Mouse (Mus musculus) liver, embryonic 14.5 days (tissue): ENCODE results near the gene Kctd11. TPM values are rescaled to one million over a fixed set of nuclear protein-coding genes. Genes with fewer than 3 reads are reported as not detected.

Source experiments
- ATAC-seq: fragments of 200-750 bp; cut with Nextera tagmentation; 2 replicates; pipeline ENCODE4 v1.8.0; 2017; ENCODE audit warnings: moderate number of reproducible peaks, mild to moderate bottlenecking, moderate library complexity; ENCODE audit not compliant: insufficient read depth
- DNase-seq, 3 experiments: peaks; one replicate each; pipeline ENCODE4 v3.0.0-alpha.2; 2012 to 2013; ENCODE audit warnings: low read depth in 3 of 3, low spot score in 3 of 3
- H3K27ac ChIP-seq: fragments of 300-500 bp; sonication (generic); 2 replicates; pipeline ENCODE4 v1.5.1; 2014; ENCODE audit warnings: moderate library complexity, mild to moderate bottlenecking, control low read depth, inconsistent platforms
- H3K27me3 ChIP-seq: fragments of 300-500 bp; sonication (generic); 2 replicates; pipeline ENCODE4 v1.6.1; 2014; ENCODE audit warnings: mild to moderate bottlenecking, low read length, moderate library complexity; ENCODE audit not compliant: control insufficient read depth, insufficient read depth
- H3K36me3 ChIP-seq: fragments of 300-500 bp; sonication (generic); replicated peaks from 2 replicates; pipeline ENCODE4 v1.6.1; 2014; ENCODE audit warnings: low read depth; ENCODE audit not compliant: control insufficient read depth, insufficient read depth
- H3K4me1 ChIP-seq, 2 experiments: fragments of 200-500 bp in 1 of 2; fragments of 300-500 bp in 1 of 2; sonication (generic) in 1 of 2; replicated peaks; 2 replicates each; pipeline ENCODE4 v1.6.1; 2012 to 2014; ENCODE audit warnings: antibody characterized with exemption in 1 of 2, inconsistent platforms in 1 of 2, low read length in 1 of 2; ENCODE audit not compliant: control insufficient read depth in 2 of 2, insufficient read depth in 2 of 2
- H3K4me2 ChIP-seq: fragments of 300-500 bp; sonication (generic); 2 replicates; pipeline ENCODE4 v1.6.1; 2014; ENCODE audit warnings: low read depth, mild to moderate bottlenecking, control low read depth, moderate library complexity
- H3K4me3 ChIP-seq, 2 experiments: fragments of 200-500 bp in 1 of 2; fragments of 300-500 bp in 1 of 2; sonication (generic) in 1 of 2; 2 replicates each; pipeline ENCODE4 v1.5.1; 2012 to 2014; ENCODE audit warnings: low read depth in 2 of 2, low read length in 2 of 2, mild to moderate bottlenecking in 2 of 2, control low read depth in 1 of 2, inconsistent platforms in 1 of 2, moderate library complexity in 1 of 2; ENCODE audit not compliant: insufficient read depth in 1 of 2
- H3K9ac ChIP-seq: fragments of 300-500 bp; sonication (generic); replicated peaks from 2 replicates; pipeline ENCODE4 v1.6.1; 2014; ENCODE audit warnings: mild to moderate bottlenecking, control low read depth, moderate library complexity
- H3K9me3 ChIP-seq: fragments of 300-500 bp; sonication (generic); 2 replicates; pipeline ENCODE4 v1.6.1; 2016; ENCODE audit warnings: low read length, mixed read lengths; ENCODE audit not compliant: control insufficient read depth
- CTCF ChIP-seq: IDR thresholded peaks from 2 replicates; pipeline ENCODE4 v1.5.1; 2016; ENCODE audit warnings: antibody characterized with exemption, low read depth, control low read depth
- EP300 ChIP-seq: IDR thresholded peaks from 2 replicates; pipeline ENCODE4 v1.6.1; 2016; ENCODE audit warnings: antibody characterized with exemption, low read depth
- WGBS: fragments of 180-500 bp; shearing (Covaris S2); extraction: QIAGEN DNeasy Blood & Tissue Kit; methylation state at CpG from one replicate; pipeline ENCODE4 v1.1.7; 2014; ENCODE audit not compliant: insufficient replicate concordance; 5-methylcytosine and 5-hydroxymethylcytosine counted together
- polyA plus RNA-seq, 2 experiments: library from polyadenylated mRNA; depleted of rRNA in 1 of 2; stranded (reverse) in 1 of 2; unstranded in 1 of 2; fragments of >200 nt; fragmentation: Nextera tagmentation in 1 of 2; extraction: Ambion mirVana in 1 of 2; gene quantifications; 2 replicates each; pipeline versions ENCODE4 v1.2.1 to v1.2.3; 2012 to 2014

Gene Kctd11
- polyA plus RNA-seq, 2 experiments = 0.53 to 0.93 TPM

GRCm38 (mm10) chr11:69849884-69850283, 31.3 kb downstream of the Kctd11 start:
- H3K27me3 ChIP-seq = no peaks in the 10 kb centered on the region
- no peak for TF ChIP-seq CTCF
- no peak for TF ChIP-seq EP300
- no peak overlapping the region for H3K27ac ChIP-seq
- no peaks in the 10 kb centered on the region for H3K9me3 ChIP-seq
- H3K4me1 ChIP-seq = peaks cover 55 to 66% of the 10 kb centered on the region in 2 experiments
- no peak overlapping the region for H3K4me2 ChIP-seq
- no peak for ATAC-seq
- no peak overlapping the region for H3K4me3 ChIP-seq
- peaks cover 20% of the 10 kb centered on the region for H3K36me3 ChIP-seq
- no peak for DNase-seq
- H3K9ac ChIP-seq = no peak overlapping the region
- 84% methylated on average over 15 of the region's 15 CpGs for WGBS

DNA sequence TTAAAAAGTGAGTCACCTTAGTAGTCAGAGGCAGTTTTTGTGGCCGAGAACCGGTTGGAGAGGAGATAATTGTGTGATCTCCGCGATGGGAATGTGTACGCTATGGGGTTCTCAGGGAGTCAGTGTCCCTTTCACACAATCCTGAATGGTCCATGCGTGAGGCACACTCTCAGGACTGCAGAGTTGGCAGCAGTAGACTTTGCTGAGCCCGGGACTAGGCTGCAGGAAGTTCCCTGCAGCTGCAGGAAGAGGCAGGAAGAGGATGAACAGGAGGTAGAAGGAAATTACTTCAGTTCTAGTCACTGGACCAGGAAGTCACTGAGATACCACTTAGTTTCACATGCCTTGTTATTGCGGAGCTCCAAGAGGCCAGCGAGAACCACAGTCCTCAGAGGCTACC, 32.1 kb downstream of the Kctd11 start:
- Histone ChIP-seq H3K27ac (no peak overlapping the region; the same call in 1 of the 2 replicates), H3K9ac (no peak overlapping the region), H3K36me3 (peaks cover 20% of the 10 kb centered on the region), H3K27me3 (no peaks in the 10 kb centered on the region), H3K4me1 (peaks cover 50 to 59% of the 10 kb centered on the region in 2 experiments), H3K4me2 (no peak overlapping the region), H3K4me3 (no peak overlapping the region), H3K9me3 (no peaks in the 10 kb centered on the region)
- 73% methylated on average over 9 of the region's 9 CpGs for WGBS
- ATAC-seq (no peak), DNase-seq (no peak)
- TF ChIP-seq EP300 (no peak), CTCF (no peak)

GRCm38 (mm10) chr11:69848021-69848420, 33.2 kb downstream of the Kctd11 start:
- WGBS = 91% methylated on average over 6 of the region's 6 CpGs
- no peak overlapping the region for H3K9ac ChIP-seq
- peaks cover 42 to 52% of the 10 kb centered on the region in 2 experiments for H3K4me1 ChIP-seq
- TF ChIP-seq CTCF = no peak
- no peak for TF ChIP-seq EP300
- peaks cover 20% of the 10 kb centered on the region for H3K36me3 ChIP-seq
- H3K9me3 ChIP-seq = no peaks in the 10 kb centered on the region
- H3K27me3 ChIP-seq = no peaks in the 10 kb centered on the region
- no peak for DNase-seq
- no peak for ATAC-seq
- peak overlapping the region; percentile 96 for H3K4me2 ChIP-seq
- peak overlapping the region; percentile 12; the same call in 1 of the 2 replicates for H3K27ac ChIP-seq
- no peak overlapping the region for H3K4me3 ChIP-seq

GRCm38 (mm10) chr11:69846738-69847688, 34.2 kb downstream of the Kctd11 start:
- peaks cover 34 to 46% of the 10 kb centered on the region in 2 experiments for H3K4me1 ChIP-seq

DNA sequence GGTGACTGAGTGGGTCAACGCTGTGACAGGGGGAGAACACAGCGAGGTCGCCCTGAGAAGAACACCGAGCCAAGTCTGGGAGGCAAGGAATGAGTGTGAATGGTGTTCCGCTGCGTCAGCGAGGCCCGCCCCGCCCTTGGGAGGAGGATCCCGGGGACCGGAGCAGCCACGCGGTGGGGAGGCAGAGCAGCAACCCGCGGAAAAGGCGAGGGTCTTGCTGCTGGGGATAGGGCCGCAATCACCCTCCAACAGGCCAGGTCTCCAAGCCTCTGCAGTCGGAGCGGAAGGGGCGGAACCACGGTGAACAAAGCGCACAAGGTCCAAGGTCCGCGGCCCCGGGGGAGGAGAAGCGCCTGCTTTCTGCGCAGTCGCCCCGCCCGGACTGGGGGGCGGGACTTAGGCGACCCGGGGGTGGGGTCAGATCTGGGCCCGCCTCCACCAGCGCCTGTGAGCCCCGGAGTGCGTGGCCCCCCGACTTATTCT, 35.0 kb downstream of the Kctd11 start, which contains the start of gene Plscr3:
Gene Plscr3 (plus strand): TSS at position 179 of the 483 bp plus-strand sequence.
- Histone ChIP-seq H3K36me3 (peaks cover 10% of the 10 kb centered on the region), H3K9me3 (no peaks in the 10 kb centered on the region), H3K27ac (peak within 1 kb of the TSS; percentile 92), H3K9ac (peak within 1 kb of the TSS; percentile 91), H3K4me2 (peak within 1 kb of the TSS; percentile 96), H3K4me3 (peak within 1 kb of the TSS; percentile 78 to 94), H3K27me3 (no peaks in the 10 kb centered on the region), H3K4me1 (peaks cover 26 to 40% of the 10 kb centered on the region in 2 experiments)
- under 1% methylated on average over 38 of the region's 38 CpGs for WGBS
- TF ChIP-seq CTCF (0 out of 2 replicates have a peak, but pooled peaks have one; percentile 19), EP300 (peak; percentile 37)
- DNase-seq (peak; percentile 75 to 80 (median 76)), ATAC-seq (peak; percentile 91)

More at GRCm38 (mm10) chr11:69846738-69847688, 34.2 kb downstream of the Kctd11 start:
- ATAC-seq = peak; percentile 64
- Histone ChIP-seq H3K9me3 (no peaks in the 10 kb centered on the region), H3K4me2 (peak overlapping the region; percentile 96), H3K36me3 (peaks cover 17% of the 10 kb centered on the region), H3K4me3 (peak overlapping the region; percentile 78 to 94), H3K9ac (peak overlapping the region; percentile 91), H3K27me3 (no peaks in the 10 kb centered on the region), H3K27ac (peak overlapping the region; percentile 92)
- no peak for DNase-seq
- TF ChIP-seq EP300 = no peak
- no peak for TF ChIP-seq CTCF
- WGBS = 13% methylated on average over 37 of the region's 37 CpGs
